Mouse (Mus musculus): ENCODE results near the gene 2210011C24Rik. TPM values are rescaled to one million over a fixed set of nuclear protein-coding genes. Genes with fewer than 3 reads are reported as not detected.

The 2210011C24Rik gene
- polyA plus RNA-seq, 1 experiment from 2014 or later: 0.11 TPM

GRCm38 (mm10) chr8:84027449-84027848 is 15.5 kb upstream of the 2210011C24Rik start:
- Histone ChIP-seq H3K27me3 (ENCODE audit: control insufficient read depth, insufficient read depth, low read length) (peaks cover 37% of the 10 kb centered on the region), H3K27ac (ENCODE audit: low read depth, low read length) (no peak overlapping the region), H3K4me2 (no peak overlapping the region), H3K36me3 (ENCODE audit: control insufficient read depth, insufficient read depth, low read length) (no peaks in the 10 kb centered on the region), H3K4me3 (ENCODE audit: low read depth, low read length) (no peak overlapping the region), H3K9ac (ENCODE audit: low read depth, low read length) (no peak overlapping the region), H3K9me3 (replicated peaks; ENCODE audit: control insufficient read depth, low read length) (no peaks in the 10 kb centered on the region), H3K4me1 (ENCODE audit: control insufficient read depth, insufficient read depth, low read length) (peaks cover 22% of the 10 kb centered on the region)
- ATAC-seq (replicated peaks; ENCODE audit: insufficient number of reproducible peaks, low FRiP score, low TSS enrichment): no peak
- 9% methylated on average over 10 of the region's 10 CpGs for WGBS (ENCODE audit: insufficient replicate concordance)

- H3K4me1 ChIP-seq (ENCODE audit: control insufficient read depth, insufficient read depth, low read length): peaks cover 28% of the 10 kb centered on the region
- no peaks in the 10 kb centered on the region for H3K36me3 ChIP-seq (ENCODE audit: control insufficient read depth, insufficient read depth, low read length)
- ATAC-seq (replicated peaks; ENCODE audit: insufficient number of reproducible peaks, low FRiP score, low TSS enrichment): 0 out of 2 replicates have a peak, but pooled peaks have one; percentile 19
- peaks cover 45% of the 10 kb centered on the region for H3K27me3 ChIP-seq (ENCODE audit: control insufficient read depth, insufficient read depth, low read length)
- H3K4me2 ChIP-seq: peak overlapping the region; percentile 89
- peak overlapping the region; percentile 29; the same call in 1 of the 2 replicates for H3K9ac ChIP-seq (ENCODE audit: low read depth, low read length)
- under 1% methylated on average over 41 of the region's 41 CpGs for WGBS (ENCODE audit: insufficient replicate concordance)
- no peaks in the 10 kb centered on the region for H3K9me3 ChIP-seq (replicated peaks; ENCODE audit: control insufficient read depth, low read length)
- peak overlapping the region; percentile 48 for H3K4me3 ChIP-seq (ENCODE audit: low read depth, low read length)
- no peak overlapping the region for H3K27ac ChIP-seq (ENCODE audit: low read depth, low read length)
These were observed 13.9 kb upstream of the 2210011C24Rik start for GRCm38 (mm10) chr8:84025863-84026262.

- Histone ChIP-seq H3K27me3 (ENCODE audit: control insufficient read depth, insufficient read depth, low read length) (peaks cover 45% of the 10 kb centered on the region), H3K9me3 (replicated peaks; ENCODE audit: control insufficient read depth, low read length) (no peaks in the 10 kb centered on the region), H3K36me3 (ENCODE audit: control insufficient read depth, insufficient read depth, low read length) (no peaks in the 10 kb centered on the region), H3K27ac (ENCODE audit: low read depth, low read length) (no peak overlapping the region), H3K9ac (ENCODE audit: low read depth, low read length) (no peak overlapping the region), H3K4me2 (no peak overlapping the region), H3K4me3 (ENCODE audit: low read depth, low read length) (no peak overlapping the region), H3K4me1 (ENCODE audit: control insufficient read depth, insufficient read depth, low read length) (peaks cover 28% of the 10 kb centered on the region)
- 10% methylated on average over 10 of the region's 10 CpGs for WGBS (ENCODE audit: insufficient replicate concordance)
- no peak for ATAC-seq (replicated peaks; ENCODE audit: insufficient number of reproducible peaks, low FRiP score, low TSS enrichment)
These were observed 12.2 kb upstream of the 2210011C24Rik start for GRCm38 (mm10) chr8:84024171-84024570.

- Histone ChIP-seq H3K36me3 (ENCODE audit: control insufficient read depth, insufficient read depth, low read length) (no peaks in the 10 kb centered on the region), H3K4me3 (ENCODE audit: low read depth, low read length) (no peak overlapping the region), H3K27me3 (ENCODE audit: control insufficient read depth, insufficient read depth, low read length) (peaks cover 40% of the 10 kb centered on the region), H3K27ac (ENCODE audit: low read depth, low read length) (peak overlapping the region; percentile 69), H3K9me3 (replicated peaks; ENCODE audit: control insufficient read depth, low read length) (no peaks in the 10 kb centered on the region), H3K4me1 (ENCODE audit: control insufficient read depth, insufficient read depth, low read length) (peaks cover 28% of the 10 kb centered on the region), H3K4me2 (peak overlapping the region; percentile 37), H3K9ac (ENCODE audit: low read depth, low read length) (no peak overlapping the region)
- no peak for ATAC-seq (replicated peaks; ENCODE audit: insufficient number of reproducible peaks, low FRiP score, low TSS enrichment)
- 13% methylated on average over 1 of the region's 1 CpGs for WGBS (ENCODE audit: insufficient replicate concordance)
These were observed 11.7 kb upstream of the 2210011C24Rik start for GRCm38 (mm10) chr8:84023631-84024030.

- Histone ChIP-seq H3K9ac (ENCODE audit: low read depth, low read length) (no peak overlapping the region), H3K27me3 (ENCODE audit: control insufficient read depth, insufficient read depth, low read length) (peaks cover 35% of the 10 kb centered on the region), H3K36me3 (ENCODE audit: control insufficient read depth, insufficient read depth, low read length) (no peaks in the 10 kb centered on the region), H3K9me3 (replicated peaks; ENCODE audit: control insufficient read depth, low read length) (no peaks in the 10 kb centered on the region), H3K4me1 (ENCODE audit: control insufficient read depth, insufficient read depth, low read length) (peaks cover 28% of the 10 kb centered on the region), H3K4me2 (peak overlapping the region; percentile 37), H3K4me3 (ENCODE audit: low read depth, low read length) (no peak overlapping the region), H3K27ac (ENCODE audit: low read depth, low read length) (peak overlapping the region; percentile 69)
- ATAC-seq (replicated peaks; ENCODE audit: insufficient number of reproducible peaks, low FRiP score, low TSS enrichment): no peak
- 13% methylated on average over 5 of the region's 5 CpGs for WGBS (ENCODE audit: insufficient replicate concordance)
These were observed 11.1 kb upstream of the 2210011C24Rik start for GRCm38 (mm10) chr8:84023085-84023484.

- Histone ChIP-seq H3K27ac (ENCODE audit: low read depth, low read length) (no peak overlapping the region), H3K4me2 (peak overlapping the region; percentile 44), H3K36me3 (ENCODE audit: control insufficient read depth, insufficient read depth, low read length) (no peaks in the 10 kb centered on the region), H3K27me3 (ENCODE audit: control insufficient read depth, insufficient read depth, low read length) (peaks cover 25% of the 10 kb centered on the region), H3K9me3 (replicated peaks; ENCODE audit: control insufficient read depth, low read length) (no peaks in the 10 kb centered on the region), H3K4me1 (ENCODE audit: control insufficient read depth, insufficient read depth, low read length) (peaks cover 28% of the 10 kb centered on the region), H3K9ac (ENCODE audit: low read depth, low read length) (no peak overlapping the region; the same call in 1 of the 2 replicates), H3K4me3 (ENCODE audit: low read depth, low read length) (no peak overlapping the region)
- 36% methylated on average over 12 of the region's 12 CpGs for WGBS (ENCODE audit: insufficient replicate concordance)
- ATAC-seq (replicated peaks; ENCODE audit: insufficient number of reproducible peaks, low FRiP score, low TSS enrichment): no peak
These were observed 9.6 kb upstream of the 2210011C24Rik start for GRCm38 (mm10) chr8:84021569-84021968.

- no peaks in the 10 kb centered on the region for H3K36me3 ChIP-seq (ENCODE audit: control insufficient read depth, insufficient read depth, low read length)
- H3K27ac ChIP-seq (ENCODE audit: low read depth, low read length): no peak within 1 kb of the TSS
- ATAC-seq (replicated peaks; ENCODE audit: insufficient number of reproducible peaks, low FRiP score, low TSS enrichment): no peak; the same call in 1 of the 2 replicates
- H3K4me3 ChIP-seq (ENCODE audit: low read depth, low read length): no peak within 1 kb of the TSS
- H3K9ac ChIP-seq (ENCODE audit: low read depth, low read length): peak within 1 kb of the TSS; percentile 24; the same call in 1 of the 2 replicates
- H3K27me3 ChIP-seq (ENCODE audit: control insufficient read depth, insufficient read depth, low read length): peaks cover 20% of the 10 kb centered on the region
- no peaks in the 10 kb centered on the region for H3K9me3 ChIP-seq (replicated peaks; ENCODE audit: control insufficient read depth, low read length)
- H3K4me1 ChIP-seq (ENCODE audit: control insufficient read depth, insufficient read depth, low read length): peaks cover 26% of the 10 kb centered on the region
- peak within 1 kb of the TSS; percentile 44 for H3K4me2 ChIP-seq
- 9% methylated on average over 18 of the region's 18 CpGs for WGBS (ENCODE audit: insufficient replicate concordance)
These were observed 9.1 kb upstream of the 2210011C24Rik start, which contains the start of gene Palm3 for GRCm38 (mm10) chr8:84021096-84021495. Palm3 (plus strand) TSS chr8:84021471.

- no peak for ATAC-seq (replicated peaks; ENCODE audit: insufficient number of reproducible peaks, low FRiP score, low TSS enrichment)
- Histone ChIP-seq H3K36me3 (ENCODE audit: control insufficient read depth, insufficient read depth, low read length) (no peaks in the 10 kb centered on the region), H3K4me1 (ENCODE audit: control insufficient read depth, insufficient read depth, low read length) (peaks cover 23% of the 10 kb centered on the region), H3K9me3 (replicated peaks; ENCODE audit: control insufficient read depth, low read length) (no peaks in the 10 kb centered on the region), H3K9ac (ENCODE audit: low read depth, low read length) (no peak overlapping the region), H3K4me2 (no peak overlapping the region), H3K27me3 (ENCODE audit: control insufficient read depth, insufficient read depth, low read length) (peaks cover 10% of the 10 kb centered on the region; the same call in 1 of the 2 replicates), H3K4me3 (ENCODE audit: low read depth, low read length) (no peak overlapping the region), H3K27ac (ENCODE audit: low read depth, low read length) (no peak overlapping the region)
- WGBS (ENCODE audit: insufficient replicate concordance): 80% methylated on average over 9 of the region's 9 CpGs
These were observed 7.8 kb upstream of the 2210011C24Rik start for GRCm38 (mm10) chr8:84019738-84020137.

- H3K9me3 ChIP-seq (replicated peaks; ENCODE audit: control insufficient read depth, low read length): no peaks in the 10 kb centered on the region
- no peaks in the 10 kb centered on the region for H3K36me3 ChIP-seq (ENCODE audit: control insufficient read depth, insufficient read depth, low read length)
- 91% methylated on average over 5 of the region's 5 CpGs for WGBS (ENCODE audit: insufficient replicate concordance)
- H3K27ac ChIP-seq (ENCODE audit: low read depth, low read length): no peak overlapping the region
- no peak overlapping the region for H3K4me3 ChIP-seq (ENCODE audit: low read depth, low read length)
- peaks cover 15% of the 10 kb centered on the region for H3K4me1 ChIP-seq (ENCODE audit: control insufficient read depth, insufficient read depth, low read length)
- no peak overlapping the region for H3K4me2 ChIP-seq
- ATAC-seq (replicated peaks; ENCODE audit: insufficient number of reproducible peaks, low FRiP score, low TSS enrichment): no peak
- H3K9ac ChIP-seq (ENCODE audit: low read depth, low read length): no peak overlapping the region
- peaks cover 30% of the 10 kb centered on the region for H3K27me3 ChIP-seq (ENCODE audit: control insufficient read depth, insufficient read depth, low read length)
These were observed 3.9 kb upstream of the 2210011C24Rik start for GRCm38 (mm10) chr8:84015833-84016232.
